Mouse (Mus musculus): ENCODE results near the gene Sestd1. TPM values are rescaled to one million over a fixed set of nuclear protein-coding genes. Genes with fewer than 3 reads are reported as not detected.

Gene Sestd1
- polyA plus RNA-seq, 1 experiment: 15.2 TPM

GRCm38 (mm10) chr2:77170633-77171105 is 109.7 kb downstream of the Sestd1 start, which contains the start of gene Ccdc141:
Ccdc141 (minus strand) TSS chr2:77170636.
- TF ChIP-seq MAX (IDR thresholded peaks at IDR 0.05): no peak
- TF ChIP-seq CEBPB (IDR thresholded peaks at IDR 0.05; ENCODE audit: low read depth): no peak
- TF ChIP-seq USF1 (IDR thresholded peaks at IDR 0.05; ENCODE audit: low read depth): no peak
- no peak for TF ChIP-seq FOSL1 (IDR thresholded peaks at IDR 0.05; ENCODE audit: insufficient read depth, low read length, poor library complexity, severe bottlenecking)
- TF ChIP-seq MYOG (IDR thresholded peaks at IDR 0.05; ENCODE audit: control insufficient read depth, extremely low read depth, insufficient read length): no peak
- TF ChIP-seq MYOD1 (IDR thresholded peaks at IDR 0.05; ENCODE audit: control insufficient read depth, insufficient read length, low read depth): no peak
- no peak for TF ChIP-seq CTCF (IDR thresholded peaks at IDR 0.05; ENCODE audit: control insufficient read depth, insufficient read depth, insufficient read length)
- Histone ChIP-seq H3K36me3 (ENCODE audit: control insufficient read depth, insufficient read depth) (no peaks in the 10 kb centered on the region), H3K27me3 (ENCODE audit: control insufficient read depth, insufficient read depth, insufficient read length) (no peaks in the 10 kb centered on the region)

GRCm38 (mm10) chr2:77169916-77170632 is 110.3 kb downstream of the Sestd1 start:
- Histone ChIP-seq H3K4me3 (ENCODE audit: insufficient read depth, poor library complexity, severe bottlenecking) (peak overlapping the region; percentile 25), H3K36me3 (ENCODE audit: control insufficient read depth, insufficient read depth) (no peaks in the 10 kb centered on the region), H3ac (ENCODE audit: control insufficient read depth, insufficient read length, low read depth) (peak overlapping the region; percentile 77), H3K27me3 (ENCODE audit: control insufficient read depth, insufficient read depth, insufficient read length) (no peaks in the 10 kb centered on the region), H3K79me3 (ENCODE audit: low read depth) (no peaks in the 10 kb centered on the region), H3K79me2 (ENCODE audit: control insufficient read depth, insufficient read depth) (no peaks in the 10 kb centered on the region)
- no peak for TF ChIP-seq MYOG (IDR thresholded peaks at IDR 0.05; ENCODE audit: control insufficient read depth, extremely low read depth, insufficient read length)
- TF ChIP-seq USF1 (IDR thresholded peaks at IDR 0.05; ENCODE audit: low read depth): no peak
- TF ChIP-seq FOSL1 (IDR thresholded peaks at IDR 0.05; ENCODE audit: insufficient read depth, low read length, poor library complexity, severe bottlenecking): no peak
- no peak for TF ChIP-seq CEBPB (IDR thresholded peaks at IDR 0.05; ENCODE audit: low read depth)
- no peak for TF ChIP-seq MAX (IDR thresholded peaks at IDR 0.05)
- TF ChIP-seq MYOD1 (IDR thresholded peaks at IDR 0.05; ENCODE audit: control insufficient read depth, insufficient read length, low read depth): no peak
- TF ChIP-seq CTCF (IDR thresholded peaks at IDR 0.05; ENCODE audit: control insufficient read depth, insufficient read depth, insufficient read length): no peak

More at GRCm38 (mm10) chr2:77170633-77171105, 109.7 kb downstream of the Sestd1 start, which contains the start of gene Ccdc141:
- no peaks in the 10 kb centered on the region for H3K79me3 ChIP-seq (ENCODE audit: low read depth)
- peak within 1 kb of the TSS; percentile 25 for H3K4me3 ChIP-seq (ENCODE audit: insufficient read depth, poor library complexity, severe bottlenecking)
- H3ac ChIP-seq (ENCODE audit: control insufficient read depth, insufficient read length, low read depth): peak within 1 kb of the TSS; percentile 77
- H3K79me2 ChIP-seq (ENCODE audit: control insufficient read depth, insufficient read depth): no peaks in the 10 kb centered on the region

- no peak overlapping the region for H3K4me3 ChIP-seq (ENCODE audit: insufficient read depth, poor library complexity, severe bottlenecking)
- no peaks in the 10 kb centered on the region for H3K79me3 ChIP-seq (ENCODE audit: low read depth)
- no peak overlapping the region for H3ac ChIP-seq (ENCODE audit: control insufficient read depth, insufficient read length, low read depth)
- H3K27me3 ChIP-seq (ENCODE audit: control insufficient read depth, insufficient read depth, insufficient read length): no peaks in the 10 kb centered on the region
- TF ChIP-seq FOSL1 (IDR thresholded peaks at IDR 0.05; ENCODE audit: insufficient read depth, low read length, poor library complexity, severe bottlenecking) (no peak), USF1 (IDR thresholded peaks at IDR 0.05; ENCODE audit: low read depth) (no peak), CTCF (IDR thresholded peaks at IDR 0.05; ENCODE audit: control insufficient read depth, insufficient read depth, insufficient read length) (no peak), MYOG (IDR thresholded peaks at IDR 0.05; ENCODE audit: control insufficient read depth, extremely low read depth, insufficient read length) (no peak), MYOD1 (IDR thresholded peaks at IDR 0.05; ENCODE audit: control insufficient read depth, insufficient read length, low read depth) (no peak), CEBPB (IDR thresholded peaks at IDR 0.05; ENCODE audit: low read depth) (no peak), MAX (IDR thresholded peaks at IDR 0.05) (no peak)
- no peaks in the 10 kb centered on the region for H3K79me2 ChIP-seq (ENCODE audit: control insufficient read depth, insufficient read depth)
- H3K36me3 ChIP-seq (ENCODE audit: control insufficient read depth, insufficient read depth): no peaks in the 10 kb centered on the region
Observed at GRCm38 (mm10) chr2:77169218-77169617, 111.2 kb downstream of the Sestd1 start.

- Histone ChIP-seq H3K36me3 (ENCODE audit: control insufficient read depth, insufficient read depth) (no peaks in the 10 kb centered on the region), H3ac (ENCODE audit: control insufficient read depth, insufficient read length, low read depth) (no peak overlapping the region), H3K79me3 (ENCODE audit: low read depth) (no peaks in the 10 kb centered on the region), H3K4me3 (ENCODE audit: insufficient read depth, poor library complexity, severe bottlenecking) (no peak overlapping the region), H3K79me2 (ENCODE audit: control insufficient read depth, insufficient read depth) (no peaks in the 10 kb centered on the region), H3K27me3 (ENCODE audit: control insufficient read depth, insufficient read depth, insufficient read length) (no peaks in the 10 kb centered on the region)
- TF ChIP-seq MYOG (IDR thresholded peaks at IDR 0.05; ENCODE audit: control insufficient read depth, extremely low read depth, insufficient read length) (no peak), CTCF (IDR thresholded peaks at IDR 0.05; ENCODE audit: control insufficient read depth, insufficient read depth, insufficient read length) (no peak), FOSL1 (IDR thresholded peaks at IDR 0.05; ENCODE audit: insufficient read depth, low read length, poor library complexity, severe bottlenecking) (no peak)
Observed at GRCm38 (mm10) chr2:77168781-77169180, 111.6 kb downstream of the Sestd1 start.

GRCm38 (mm10) chr2:77168081-77168685 is 112.2 kb downstream of the Sestd1 start:
- Histone ChIP-seq H3K36me3 (ENCODE audit: control insufficient read depth, insufficient read depth) (no peaks in the 10 kb centered on the region), H3K4me3 (ENCODE audit: insufficient read depth, poor library complexity, severe bottlenecking) (no peak overlapping the region), H3K79me3 (ENCODE audit: low read depth) (no peaks in the 10 kb centered on the region), H3ac (ENCODE audit: control insufficient read depth, insufficient read length, low read depth) (no peak overlapping the region), H3K27me3 (ENCODE audit: control insufficient read depth, insufficient read depth, insufficient read length) (no peaks in the 10 kb centered on the region), H3K79me2 (ENCODE audit: control insufficient read depth, insufficient read depth) (no peaks in the 10 kb centered on the region)
- TF ChIP-seq FOSL1 (IDR thresholded peaks at IDR 0.05; ENCODE audit: insufficient read depth, low read length, poor library complexity, severe bottlenecking) (no peak), MYOG (IDR thresholded peaks at IDR 0.05; ENCODE audit: control insufficient read depth, extremely low read depth, insufficient read length) (no peak), USF1 (IDR thresholded peaks at IDR 0.05; ENCODE audit: low read depth) (no peak), CEBPB (IDR thresholded peaks at IDR 0.05; ENCODE audit: low read depth) (no peak), CTCF (IDR thresholded peaks at IDR 0.05; ENCODE audit: control insufficient read depth, insufficient read depth, insufficient read length) (no peak), MYOD1 (IDR thresholded peaks at IDR 0.05; ENCODE audit: control insufficient read depth, insufficient read length, low read depth) (no peak), MAX (IDR thresholded peaks at IDR 0.05) (no peak)

Measured in C2C12 (cell line).